Mouse (Mus musculus) telencephalon, adult 2 months (tissue): ENCODE measurements at regions not wholly inside any gene's neighbourhood (a gene's known extent, or its start where the extent isn't known, plus 50 kb on each side); places are given as distances from the start of the nearest gene placed in this dataset.
A peak's percentile ranks its signal among the peaks of the same experiment; 100 is the strongest.

Source experiments
- DNase-seq: peaks from one replicate; pipeline ENCODE4 v3.0.0-alpha.2; 2011; ENCODE audit warnings: low read depth, low spot score

- no peak for DNase-seq
These were observed 156.3 kb downstream of the Grm4 start for GRCm38 (mm10) chr17:27364899-27365298.

- DNase-seq, result no peak
These were observed 156.9 kb downstream of the Grm4 start for GRCm38 (mm10) chr17:27364338-27364737.

GRCm38 (mm10) chr17:27363911-27364310, 157.3 kb downstream of the Grm4 start:
- DNase-seq, result no peak

GRCm38 (mm10) chr17:27362221-27362620, 158.0 kb upstream of the Lemd2 start:
- peak; percentile 87 for DNase-seq

GRCm38 (mm10) chr17:27361362-27361761, 157.1 kb upstream of the Lemd2 start:
- no peak for DNase-seq

- DNase-seq, result no peak
These were observed 152.6 kb upstream of the Lemd2 start for GRCm38 (mm10) chr17:27356862-27357261.

- DNase-seq, result no peak
These were observed 151.4 kb upstream of the Lemd2 start for GRCm38 (mm10) chr17:27355717-27356116.

GRCm38 (mm10) chr17:27355056-27355455, 150.8 kb upstream of the Lemd2 start:
- no peak for DNase-seq

GRCm38 (mm10) chr17:27349911-27350310, 145.6 kb upstream of the Lemd2 start:
- DNase-seq, result no peak

GRCm38 (mm10) chr17:27349432-27349831, 145.2 kb upstream of the Lemd2 start:
- no peak for DNase-seq

- DNase-seq, result no peak
These were observed 138.0 kb upstream of the Lemd2 start for GRCm38 (mm10) chr17:27341952-27342890.

- no peak for DNase-seq
These were observed 135.6 kb upstream of the Lemd2 start for GRCm38 (mm10) chr17:27339823-27340222.

GRCm38 (mm10) chr17:27339261-27339660, 135.0 kb upstream of the Lemd2 start:
- DNase-seq, result no peak

- DNase-seq, result no peak
These were observed 131.4 kb upstream of the Lemd2 start for GRCm38 (mm10) chr17:27335621-27336020.

GRCm38 (mm10) chr17:27333593-27333992, 129.3 kb upstream of the Lemd2 start:
- no peak for DNase-seq

GRCm38 (mm10) chr17:27333141-27333540, 128.9 kb upstream of the Lemd2 start:
- no peak for DNase-seq

GRCm38 (mm10) chr17:27332076-27332475, 127.8 kb upstream of the Lemd2 start:
- no peak for DNase-seq

- DNase-seq, result no peak
These were observed 127.4 kb upstream of the Lemd2 start for GRCm38 (mm10) chr17:27331630-27332029.

- no peak for DNase-seq
These were observed 125.5 kb upstream of the Lemd2 start for GRCm38 (mm10) chr17:27329791-27330190.

GRCm38 (mm10) chr17:27329183-27329582, 124.9 kb upstream of the Lemd2 start:
- DNase-seq, result no peak

- DNase-seq, result no peak
These were observed 120.8 kb upstream of the Lemd2 start for GRCm38 (mm10) chr17:27325002-27325460.

GRCm38 (mm10) chr17:27323513-27323912, 119.2 kb upstream of the Lemd2 start:
- DNase-seq, result no peak

GRCm38 (mm10) chr17:27322891-27323509, 118.7 kb upstream of the Lemd2 start:
- no peak for DNase-seq
